Mouse (Mus musculus) brain, embryonic 14.5 days (tissue): ENCODE results near the gene Syce2.

Source experiments
- CTCF ChIP-seq: fragments of 200-500 bp; IDR thresholded peaks from 2 replicates; pipeline ENCODE4 v1.5.1; 2012; ENCODE audit warnings: inconsistent platforms, mild to moderate bottlenecking, moderate library complexity, borderline replicate concordance; ENCODE audit not compliant: insufficient read depth, insufficient read length; ENCODE audit errors: extremely low read depth
- POLR2A ChIP-seq: fragments of 200-500 bp; IDR thresholded peaks from 2 replicates; pipeline ENCODE4 v1.6.1; 2012; ENCODE audit warnings: mild to moderate bottlenecking, inconsistent platforms, borderline replicate concordance; ENCODE audit not compliant: poor library complexity, insufficient read depth, insufficient read length, severe bottlenecking; ENCODE audit errors: extremely low read depth

GRCm38 (mm10) chr8:84837912-84838470 lies 33.9 kb upstream of the Syce2 start:
- TF ChIP-seq CTCF (no peak), POLR2A (no peak)
